Mouse (Mus musculus) ES-Bruce4 (cell line): ENCODE measurements at regions not wholly inside any gene's neighbourhood (a gene's known extent, or its start where the extent isn't known, plus 50 kb on each side); places are given as distances from the start of the nearest gene placed in this dataset.

Experiments
- CTCF ChIP-seq: IDR thresholded peaks from one replicate; pipeline ENCODE4 v1.8.1; 2011; ENCODE audit warnings: low read depth, low read length
- EP300 ChIP-seq: IDR thresholded peaks from 2 replicates; pipeline ENCODE4 v1.6.1; 2011; ENCODE audit warnings: low read depth, low read length; ENCODE audit not compliant: insufficient read depth
- POLR2A ChIP-seq: IDR thresholded peaks from one replicate; pipeline ENCODE4 v1.8.1; 2011; ENCODE audit warnings: low read length; ENCODE audit not compliant: insufficient read depth

GRCm38 (mm10) chr13:31050160-31050788 is 76.3 kb downstream of the Gm5447 start:
- TF ChIP-seq POLR2A, result no peak
- no peak for TF ChIP-seq CTCF
- no peak for TF ChIP-seq EP300
